Mouse (Mus musculus): ENCODE measurements around the gene Fmo5.

GRCm38 (mm10) chr3:97617091-97617825 is 11.3 kb upstream of the Fmo5 start:
- TF ChIP-seq CTCF (IDR thresholded peaks at IDR 0.05; ENCODE audit: borderline replicate concordance, insufficient read depth, low read depth, low read length) (no peak), POLR2A (IDR thresholded peaks at IDR 0.05; ENCODE audit: borderline replicate concordance, insufficient read depth, low read length) (no peak)

Measured in cerebellum, adult 2 months (tissue).